Mouse (Mus musculus): ENCODE measurements around the gene Sez6l. TPM values are rescaled to one million over a fixed set of nuclear protein-coding genes. Genes with fewer than 3 reads are reported as not detected.

Gene Sez6l
- polyA plus RNA-seq (2014; fragmentation: Nextera tagmentation; extraction: Ambion mirVana): 35.5 and 38.0 TPM in 2 replicates

DNA sequence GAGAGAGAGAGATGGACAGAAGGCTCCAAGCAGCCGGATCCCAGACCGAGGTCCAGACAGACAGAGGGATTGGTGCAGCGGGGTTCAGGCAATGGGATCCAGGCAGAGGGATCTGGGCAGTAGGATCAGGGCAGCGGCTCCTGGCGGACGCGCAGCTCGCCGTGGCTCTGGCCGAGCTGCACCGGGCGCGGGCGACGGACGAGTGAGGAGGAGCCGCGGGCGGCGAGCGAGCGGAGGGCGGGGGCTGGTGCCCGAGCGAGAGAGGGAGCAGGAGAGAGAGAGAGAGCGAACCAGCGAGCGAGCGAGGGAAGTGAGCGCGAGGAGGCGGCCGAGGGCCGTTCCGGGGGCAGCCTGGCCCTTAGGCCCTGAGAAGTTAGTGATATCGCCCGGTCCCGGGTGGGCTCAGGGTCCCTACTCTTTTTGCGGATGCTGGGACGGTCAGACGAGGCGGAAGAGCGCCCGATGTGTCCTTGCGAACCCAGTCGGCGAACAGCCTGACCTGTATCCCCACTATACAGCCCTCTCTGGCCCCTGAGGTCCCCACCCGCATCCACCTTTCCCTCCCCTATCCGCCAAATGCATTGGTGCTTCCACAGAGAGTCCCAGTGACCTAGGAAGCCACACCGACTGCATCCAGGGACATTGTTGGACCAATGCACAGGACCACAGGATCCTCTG, at the start of gene Sez6l:
Gene Sez6l (minus strand): TSS at position 193 of the 678 bp plus-strand sequence.
- H3K4me1 ChIP-seq (replicated peaks; ENCODE audit: control insufficient read depth, insufficient read depth, low read length): peaks cover 24% of the 10 kb centered on the region
- H3K27me3 ChIP-seq (ENCODE audit: control insufficient read depth, insufficient read depth, low read length): no peaks in the 10 kb centered on the region
- peak within 1 kb of the TSS; percentile 80 for H3K4me3 ChIP-seq (replicated peaks; ENCODE audit: low read length)
- no peaks in the 10 kb centered on the region for H3K36me3 ChIP-seq (replicated peaks; ENCODE audit: control insufficient read depth, insufficient read depth)
- H3K9ac ChIP-seq: peak within 1 kb of the TSS; percentile 94
- H3K9me3 ChIP-seq (ENCODE audit: control insufficient read depth, low read length): no peaks in the 10 kb centered on the region
- H3K4me2 ChIP-seq (replicated peaks): peak within 1 kb of the TSS; percentile 81
- peak; percentile 80 for ATAC-seq (ENCODE audit: low FRiP score)
- H3K27ac ChIP-seq: peak within 1 kb of the TSS; percentile 89
- under 1% methylated on average over 49 of the region's 50 CpGs for WGBS
- DNase-seq (ENCODE audit: low spot score): peak; percentile 79

DNA sequence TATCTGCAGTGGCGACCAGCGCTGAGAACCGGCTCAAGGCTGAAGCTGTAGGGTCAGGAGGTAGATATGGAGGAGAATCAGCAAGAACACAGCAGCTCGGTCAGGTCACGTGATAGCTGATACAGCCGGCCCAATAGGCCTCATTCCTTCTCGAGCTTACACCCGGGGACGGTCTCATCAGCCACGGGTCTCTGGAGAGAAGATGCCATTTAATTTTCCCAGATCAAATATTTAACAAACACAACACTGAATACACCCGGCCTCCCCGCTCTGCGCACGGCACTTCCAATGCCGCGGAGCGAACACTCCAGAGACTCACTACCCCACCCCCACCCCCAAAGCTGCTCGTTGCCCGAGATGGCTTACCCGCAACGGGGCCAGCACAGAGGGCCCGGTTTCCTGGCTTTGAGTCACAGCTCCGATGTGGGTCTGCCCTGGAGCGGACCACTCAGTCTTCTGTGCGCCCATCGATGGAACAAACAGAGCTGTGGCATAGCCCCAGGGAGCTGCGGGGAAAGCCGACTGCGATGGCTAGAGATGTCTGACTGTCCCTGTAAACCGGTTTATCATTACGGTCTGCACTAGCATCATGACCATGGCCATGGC, 48.7 kb upstream of the Sez6l start:
- Histone ChIP-seq H3K4me1 (replicated peaks; ENCODE audit: control insufficient read depth, insufficient read depth, low read length) (peaks cover 36% of the 10 kb centered on the region), H3K9me3 (ENCODE audit: control insufficient read depth, low read length) (no peaks in the 10 kb centered on the region), H3K36me3 (replicated peaks; ENCODE audit: control insufficient read depth, insufficient read depth) (no peaks in the 10 kb centered on the region), H3K9ac (no peak overlapping the region), H3K27ac (peak overlapping the region; percentile 2; the same call in 1 of the 2 replicates), H3K4me2 (replicated peaks) (peak overlapping the region; percentile 20), H3K4me3 (replicated peaks; ENCODE audit: low read length) (no peak overlapping the region), H3K27me3 (ENCODE audit: control insufficient read depth, insufficient read depth, low read length) (0 out of 2 replicates have a peak, but pooled peaks cover 4% of the 10 kb centered on the region)
- 33% methylated on average over 31 of the region's 31 CpGs for WGBS
- ATAC-seq (ENCODE audit: low FRiP score): peak; percentile 36; the same call in 1 of the 2 replicates
- DNase-seq (ENCODE audit: low spot score): no peak

DNA sequence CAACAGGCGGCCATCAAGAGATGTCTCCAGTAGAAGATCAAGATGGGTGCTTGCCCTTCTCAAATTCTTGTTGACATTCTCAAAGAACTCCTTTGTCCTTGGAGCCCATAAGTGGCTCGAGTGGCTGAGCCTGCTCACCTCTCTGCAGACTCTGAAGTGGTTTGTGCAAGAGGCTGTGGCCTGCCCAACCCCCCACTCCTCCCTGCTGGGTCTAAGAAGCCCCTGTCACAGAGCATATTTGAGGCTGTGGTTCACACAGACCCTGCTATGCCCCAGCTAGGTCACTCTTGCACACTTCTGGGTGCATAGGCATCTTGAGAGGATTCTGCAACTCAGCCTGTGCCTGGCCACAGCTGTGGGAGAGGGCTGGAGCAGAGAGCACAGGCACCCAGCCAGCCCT, 46.0 kb upstream of the Sez6l start:
- H3K27ac ChIP-seq: no peak overlapping the region
- DNase-seq (ENCODE audit: low spot score) (no peak), ATAC-seq (ENCODE audit: low FRiP score) (no peak)
- no peaks in the 10 kb centered on the region for H3K36me3 ChIP-seq (replicated peaks; ENCODE audit: control insufficient read depth, insufficient read depth)
- H3K9me3 ChIP-seq (ENCODE audit: control insufficient read depth, low read length): no peaks in the 10 kb centered on the region
- H3K27me3 ChIP-seq (ENCODE audit: control insufficient read depth, insufficient read depth, low read length): 0 out of 2 replicates have a peak, but pooled peaks cover 4% of the 10 kb centered on the region
- no peak overlapping the region for H3K4me2 ChIP-seq (replicated peaks)
- no peak overlapping the region for H3K4me3 ChIP-seq (replicated peaks; ENCODE audit: low read length)
- no peak overlapping the region for H3K9ac ChIP-seq
- H3K4me1 ChIP-seq (replicated peaks; ENCODE audit: control insufficient read depth, insufficient read depth, low read length): peaks cover 29% of the 10 kb centered on the region
- 48% methylated on average over 2 of the region's 2 CpGs for WGBS

GRCm38 (mm10) chr5:112620256-112620655, 43.3 kb upstream of the Sez6l start:
- ATAC-seq (ENCODE audit: low FRiP score) (no peak), DNase-seq (ENCODE audit: low spot score) (no peak)
- H3K36me3 ChIP-seq (replicated peaks; ENCODE audit: control insufficient read depth, insufficient read depth): no peaks in the 10 kb centered on the region
- H3K4me3 ChIP-seq (replicated peaks; ENCODE audit: low read length): no peak overlapping the region
- H3K27me3 ChIP-seq (ENCODE audit: control insufficient read depth, insufficient read depth, low read length): 0 out of 2 replicates have a peak, but pooled peaks cover 4% of the 10 kb centered on the region
- H3K9ac ChIP-seq: no peak overlapping the region
- 75% methylated on average over 3 of the region's 3 CpGs for WGBS
- no peak overlapping the region for H3K27ac ChIP-seq
- H3K9me3 ChIP-seq (ENCODE audit: control insufficient read depth, low read length): no peaks in the 10 kb centered on the region
- peaks cover 11% of the 10 kb centered on the region; the same call in 1 of the 2 replicates for H3K4me1 ChIP-seq (replicated peaks; ENCODE audit: control insufficient read depth, insufficient read depth, low read length)
- no peak overlapping the region for H3K4me2 ChIP-seq (replicated peaks)

GRCm38 (mm10) chr5:112619344-112619743, 42.4 kb upstream of the Sez6l start:
- no peak for ATAC-seq (ENCODE audit: low FRiP score)
- no peak overlapping the region for H3K27ac ChIP-seq
- WGBS: 86% methylated on average over 3 of the region's 3 CpGs

DNA sequence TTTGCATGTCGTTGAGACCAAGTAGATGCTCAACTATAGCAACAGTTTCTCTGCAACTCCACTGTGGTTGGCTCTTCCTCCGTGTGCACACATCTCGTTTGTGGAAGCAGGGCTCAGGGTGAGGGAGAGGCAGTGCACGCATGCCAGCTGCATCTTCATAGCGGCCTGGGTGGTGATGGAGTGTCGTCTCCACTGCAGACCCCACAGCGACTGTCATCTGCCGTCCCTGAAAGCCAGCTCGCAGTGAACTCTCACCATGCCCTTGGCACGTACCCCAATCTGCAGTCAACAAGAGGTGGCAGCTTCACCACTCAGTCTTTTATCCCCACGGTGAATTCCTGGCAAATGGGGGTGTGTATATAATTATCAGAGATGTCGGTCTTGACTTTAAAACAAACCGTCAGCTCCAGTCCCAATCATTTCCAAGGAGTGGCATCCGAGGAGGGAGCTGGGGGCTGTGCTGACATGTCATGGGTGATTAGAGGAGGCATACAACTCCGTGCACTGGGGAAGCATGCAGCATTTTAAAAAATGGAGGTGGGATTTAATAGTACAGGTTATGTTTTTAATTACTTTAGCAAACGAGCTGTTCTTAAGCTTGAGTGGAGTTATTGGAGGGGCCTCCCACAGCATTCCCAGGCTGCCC, 40.7 kb upstream of the Sez6l start:
- H3K27ac ChIP-seq: no peak overlapping the region
- DNase-seq (ENCODE audit: low spot score): no peak

More at GRCm38 (mm10) chr5:112619344-112619743, 42.4 kb upstream of the Sez6l start:
- no peak for DNase-seq (ENCODE audit: low spot score)
- Histone ChIP-seq H3K36me3 (replicated peaks; ENCODE audit: control insufficient read depth, insufficient read depth) (no peaks in the 10 kb centered on the region), H3K27me3 (ENCODE audit: control insufficient read depth, insufficient read depth, low read length) (0 out of 2 replicates have a peak, but pooled peaks cover 4% of the 10 kb centered on the region), H3K4me3 (replicated peaks; ENCODE audit: low read length) (no peak overlapping the region), H3K9me3 (ENCODE audit: control insufficient read depth, low read length) (no peaks in the 10 kb centered on the region), H3K9ac (no peak overlapping the region), H3K4me1 (replicated peaks; ENCODE audit: control insufficient read depth, insufficient read depth, low read length) (peaks cover 11% of the 10 kb centered on the region; the same call in 1 of the 2 replicates), H3K4me2 (replicated peaks) (no peak overlapping the region)

DNA sequence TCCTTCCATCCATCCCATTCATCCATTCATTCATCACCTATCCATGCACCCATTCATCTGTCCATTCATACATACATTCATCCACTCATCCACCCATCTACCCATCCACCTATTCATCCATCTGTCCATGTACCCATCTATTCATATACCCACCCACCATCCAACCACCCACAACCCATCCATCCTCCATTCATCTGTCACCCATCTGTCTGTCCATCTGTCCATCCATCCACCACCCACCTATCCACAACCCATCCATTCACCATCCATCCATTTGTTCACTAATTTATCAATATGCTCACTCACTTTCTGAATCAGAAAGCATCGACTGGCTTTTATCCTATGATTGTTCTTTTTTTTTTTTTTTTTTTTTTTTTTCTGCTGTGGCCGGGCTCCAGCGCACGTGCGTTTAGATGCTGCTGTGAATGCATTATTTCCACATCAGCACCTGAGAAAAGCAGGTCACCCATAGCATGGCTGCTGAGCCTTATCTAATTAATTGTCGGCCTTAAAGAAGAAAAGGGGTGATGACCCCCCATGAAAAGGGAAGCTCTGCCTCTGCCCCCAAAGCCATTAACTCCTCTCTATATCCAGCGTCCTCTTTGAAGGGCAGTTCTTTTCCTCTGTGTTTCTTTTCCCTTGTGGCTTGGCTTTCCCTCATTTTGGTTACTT, 39.1 kb upstream of the Sez6l start:
- Histone ChIP-seq H3K4me1 (replicated peaks; ENCODE audit: control insufficient read depth, insufficient read depth, low read length) (peaks cover 4% of the 10 kb centered on the region; the same call in 1 of the 2 replicates), H3K27ac (no peak overlapping the region), H3K4me2 (replicated peaks) (no peak overlapping the region), H3K9me3 (ENCODE audit: control insufficient read depth, low read length) (no peaks in the 10 kb centered on the region), H3K27me3 (ENCODE audit: control insufficient read depth, insufficient read depth, low read length) (no peaks in the 10 kb centered on the region), H3K4me3 (replicated peaks; ENCODE audit: low read length) (no peak overlapping the region), H3K36me3 (replicated peaks; ENCODE audit: control insufficient read depth, insufficient read depth) (no peaks in the 10 kb centered on the region), H3K9ac (no peak overlapping the region)
- 27% methylated on average over 7 of the region's 7 CpGs for WGBS
- ATAC-seq (ENCODE audit: low FRiP score): no peak
- DNase-seq (ENCODE audit: low spot score): no peak

More for the DNA sequence above, 40.7 kb upstream of the Sez6l start:
- no peaks in the 10 kb centered on the region for H3K36me3 ChIP-seq (replicated peaks; ENCODE audit: control insufficient read depth, insufficient read depth)
- ATAC-seq (ENCODE audit: low FRiP score): no peak
- WGBS: 61% methylated on average over 16 of the region's 16 CpGs
- H3K4me2 ChIP-seq (replicated peaks): no peak overlapping the region
- H3K4me3 ChIP-seq (replicated peaks; ENCODE audit: low read length): no peak overlapping the region
- H3K9ac ChIP-seq: no peak overlapping the region
- peaks cover 4% of the 10 kb centered on the region; the same call in 1 of the 2 replicates for H3K4me1 ChIP-seq (replicated peaks; ENCODE audit: control insufficient read depth, insufficient read depth, low read length)
- no peaks in the 10 kb centered on the region for H3K9me3 ChIP-seq (ENCODE audit: control insufficient read depth, low read length)
- H3K27me3 ChIP-seq (ENCODE audit: control insufficient read depth, insufficient read depth, low read length): 0 out of 2 replicates have a peak, but pooled peaks cover 4% of the 10 kb centered on the region

GRCm38 (mm10) chr5:112607867-112608516, 31.0 kb upstream of the Sez6l start:
- WGBS: 44% methylated on average over 9 of the region's 9 CpGs
- Histone ChIP-seq H3K9ac (no peak overlapping the region), H3K9me3 (ENCODE audit: control insufficient read depth, low read length) (no peaks in the 10 kb centered on the region), H3K4me1 (replicated peaks; ENCODE audit: control insufficient read depth, insufficient read depth, low read length) (peaks cover 32% of the 10 kb centered on the region), H3K4me2 (replicated peaks) (no peak overlapping the region), H3K27me3 (ENCODE audit: control insufficient read depth, insufficient read depth, low read length) (no peaks in the 10 kb centered on the region), H3K36me3 (replicated peaks; ENCODE audit: control insufficient read depth, insufficient read depth) (no peaks in the 10 kb centered on the region), H3K4me3 (replicated peaks; ENCODE audit: low read length) (no peak overlapping the region), H3K27ac (no peak overlapping the region)
- DNase-seq (ENCODE audit: low spot score) (no peak), ATAC-seq (ENCODE audit: low FRiP score) (no peak)
